Comparison of ENCODE assay signal across 17 mouse cellular contexts in the genomic region with DNA sequence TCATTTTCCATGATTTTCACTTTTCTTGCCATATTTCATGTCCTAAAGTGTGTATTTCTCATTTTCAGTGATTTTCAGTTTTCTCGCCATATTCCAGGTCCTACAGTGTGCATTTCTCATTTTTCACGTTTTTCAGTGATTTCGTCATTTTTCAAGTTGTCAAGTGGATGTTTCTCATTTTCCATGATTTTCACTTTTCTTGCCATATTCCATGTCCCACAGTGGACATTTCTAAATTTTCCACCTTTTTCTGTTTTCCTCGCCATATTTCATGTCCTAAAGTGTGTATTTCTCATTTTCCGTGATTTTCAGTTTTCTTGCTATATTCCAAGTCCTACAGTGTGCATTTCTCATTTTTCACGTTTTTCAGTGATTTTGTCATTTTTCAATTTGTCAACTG. TPM values are rescaled to one million over a fixed set of nuclear protein-coding genes. Genes with fewer than 3 reads are reported as not detected.
"Had no signal": no experiment of that assay in that cellular context is flagged by ENCODE, and none has a peak within 500 bp of the region (broad histone marks: within the 10 kb centered on the region; RNA-seq: fewer than 3 reads in every experiment).

No protein-coding gene starts in this region.

RNA-seq across cellular contexts. Expression of a gene that starts 0.4 kb away (rescaled TPM):
- total RNA-seq: layer of hippocampus, postnatal 25 days; left cerebral cortex, adult 2 months; left cerebral cortex, postnatal 14 days; megakaryocyte progenitor cell, adult 5-6 weeks; midbrain, postnatal 0 days had no signal
- polyA plus RNA-seq: intestine, embryonic 14.5 days; kidney, embryonic 14.5 days; large intestine, adult 2 months; limb, embryonic 10.5 days; limb, embryonic 14.5 days; liver, embryonic 11.5 days; liver, embryonic 16.5 days; lung, embryonic 14.5 days; midbrain, embryonic 13.5 days; midbrain, postnatal 0 days; neural tube, embryonic 14.5 days; stomach, embryonic 16.5 days; urinary bladder, adult 2 months had no signal

RNA-seq across cellular contexts. Expression of a gene that starts 1.3 kb away (rescaled TPM):
- total RNA-seq: left cerebral cortex, adult 2 months had no signal
- polyA plus RNA-seq: intestine, embryonic 14.5 days; kidney, embryonic 14.5 days; large intestine, adult 2 months; limb, embryonic 10.5 days; limb, embryonic 14.5 days; liver, embryonic 11.5 days; liver, embryonic 16.5 days; lung, embryonic 14.5 days; stomach, embryonic 16.5 days; urinary bladder, adult 2 months had no signal

RNA-seq across cellular contexts. Expression of a gene that starts 3.0 kb away (rescaled TPM):
- total RNA-seq: left cerebral cortex, postnatal 14 days; megakaryocyte progenitor cell, adult 5-6 weeks; midbrain, postnatal 0 days had no signal
- polyA plus RNA-seq: intestine, embryonic 14.5 days; kidney, embryonic 14.5 days; large intestine, adult 2 months; limb, embryonic 10.5 days; limb, embryonic 14.5 days; liver, embryonic 11.5 days; liver, embryonic 16.5 days; lung, embryonic 14.5 days; midbrain, postnatal 0 days; neural tube, embryonic 14.5 days; stomach, embryonic 16.5 days; urinary bladder, adult 2 months had no signal

RNA-seq across cellular contexts. Expression of a gene that starts 7.5 kb away (rescaled TPM):
- total RNA-seq: midbrain, postnatal 0 days had no signal
- polyA plus RNA-seq: kidney, embryonic 14.5 days; large intestine, adult 2 months; limb, embryonic 10.5 days; liver, embryonic 11.5 days; liver, embryonic 16.5 days; neural tube, embryonic 14.5 days; urinary bladder, adult 2 months had no signal

RNA-seq across cellular contexts. Expression of a gene that starts 9.3 kb away (rescaled TPM):
- total RNA-seq: layer of hippocampus, postnatal 25 days; left cerebral cortex, adult 2 months; megakaryocyte progenitor cell, adult 5-6 weeks; midbrain, postnatal 0 days had no signal
- polyA plus RNA-seq: intestine, embryonic 14.5 days; kidney, embryonic 14.5 days; large intestine, adult 2 months; limb, embryonic 10.5 days; limb, embryonic 14.5 days; liver, embryonic 11.5 days; liver, embryonic 16.5 days; neural tube, embryonic 14.5 days; stomach, embryonic 16.5 days; urinary bladder, adult 2 months had no signal
